In genomic region chr17:62986304-62986703, GRCm38 (mm10) we compare ENCODE assay signal across 19 mouse cellular contexts.
DNase-seq lines count a peak whose midpoint lies in the region; ATAC-seq and TF ChIP-seq lines count a peak whose summit lies in the region.
"Had no signal": no experiment of that assay in that cellular context is flagged by ENCODE, and none has a peak within 500 bp of the region (broad histone marks: within the 10 kb centered on the region; RNA-seq: fewer than 3 reads in every experiment).

No protein-coding gene starts in this region.

- peaks cover 9% of the 10 kb centered on the region; the same call in 1 of the 2 replicates for H3K4me1 ChIP-seq in heart, embryonic 10.5 days
- H3K4me1 ChIP-seq in heart, embryonic 11.5 days (ENCODE audit: control insufficient read depth, insufficient read depth, low read length), result no peaks in the 10 kb centered on the region
- H3K4me1 ChIP-seq: embryonic facial prominence, embryonic 12.5 days; forebrain, embryonic 15.5 days; intestine, embryonic 15.5 days had no signal

- no peak overlapping the region for H3K9ac ChIP-seq in heart, embryonic 11.5 days (ENCODE audit: low read depth, low read length)
- H3K9ac ChIP-seq: embryonic facial prominence, embryonic 12.5 days; forebrain, embryonic 15.5 days; heart, embryonic 13.5 days; hindbrain, embryonic 14.5 days; intestine, embryonic 15.5 days had no signal

- DNase-seq in gastrocnemius, adult 2 months, result peak; percentile 46
- DNase-seq in gastrocnemius, postnatal 4 days (ENCODE audit: low spot score in 2 of 2), result no peak
- no peak for DNase-seq in heart, embryonic 10.5 days (ENCODE audit: low spot score)
- DNase-seq in cerebellum, adult 9-10 months, result no peak
- no peak for DNase-seq in left cerebral cortex, adult 11 months (ENCODE audit: low spot score)
- DNase-seq: adrenal gland, adult 2 months; adrenal gland, postnatal 25 days; cerebellum, adult 2 months; cerebellum, postnatal 14 days; gastrocnemius, postnatal 25 days; kidney, adult 18-20 months had no signal

- H3K36me3 ChIP-seq in heart, embryonic 10.5 days, result no peaks in the 10 kb centered on the region
- H3K36me3 ChIP-seq in heart, embryonic 11.5 days (ENCODE audit: control insufficient read depth, insufficient read depth, low read length), result no peaks in the 10 kb centered on the region
- H3K36me3 ChIP-seq: embryonic facial prominence, embryonic 12.5 days; forebrain, embryonic 15.5 days; heart, embryonic 13.5 days; hindbrain, embryonic 10.5 days; intestine, embryonic 15.5 days had no signal

- no peak overlapping the region for H3K4me2 ChIP-seq in heart, embryonic 11.5 days
- H3K4me2 ChIP-seq: embryonic facial prominence, embryonic 12.5 days; forebrain, embryonic 15.5 days; heart, embryonic 13.5 days; hindbrain, embryonic 14.5 days; intestine, embryonic 15.5 days had no signal

- H3K27ac ChIP-seq in gastrocnemius, adult 2 months, result peak overlapping the region; percentile 53
- H3K27ac ChIP-seq in heart, embryonic 10.5 days, result 0 out of 2 replicates have a peak overlapping the region, but pooled peaks have one; percentile 42
- H3K27ac ChIP-seq in heart, embryonic 11.5 days (ENCODE audit: low read depth, low read length), result no peak overlapping the region
- H3K27ac ChIP-seq: embryonic facial prominence, embryonic 12.5 days; forebrain, embryonic 15.5 days; heart, embryonic 13.5 days; hindbrain, embryonic 10.5 days; hindbrain, embryonic 14.5 days; intestine, embryonic 15.5 days had no signal

- no peak for ATAC-seq in heart, embryonic 11.5 days (replicated peaks; ENCODE audit: insufficient number of reproducible peaks, low FRiP score, low TSS enrichment)
- ATAC-seq in megakaryocyte, adult 5-6 weeks (ENCODE audit: poor library complexity, severe bottlenecking), result peak; percentile 35; the same call in 1 of the 2 replicates
- ATAC-seq: forebrain, embryonic 15.5 days; intestine, embryonic 15.5 days had no signal

- no peaks in the 10 kb centered on the region for H3K27me3 ChIP-seq in heart, embryonic 10.5 days (ENCODE audit: insufficient read depth, poor library complexity, severe bottlenecking)
- H3K27me3 ChIP-seq in heart, embryonic 11.5 days (ENCODE audit: control insufficient read depth, insufficient read depth, low read length), result no peaks in the 10 kb centered on the region
- H3K27me3 ChIP-seq: embryonic facial prominence, embryonic 12.5 days; forebrain, embryonic 15.5 days; heart, embryonic 13.5 days; intestine, embryonic 15.5 days had no signal

- intact Hi-C loops in gastrocnemius, adult 2 months (cut with DNase I), result no loop called here

- WGBS in heart, embryonic 10.5 days, result 47% methylated on average over 6 of the region's 6 CpGs
- WGBS in heart, embryonic 11.5 days (ENCODE audit: insufficient replicate concordance), result 50% methylated on average over 6 of the region's 6 CpGs

- H3K9me3 ChIP-seq in heart, embryonic 10.5 days, result no peaks in the 10 kb centered on the region
- no peaks in the 10 kb centered on the region for H3K9me3 ChIP-seq in heart, embryonic 11.5 days (replicated peaks; ENCODE audit: control insufficient read depth, low read length)
- H3K9me3 ChIP-seq: embryonic facial prominence, embryonic 12.5 days; forebrain, embryonic 15.5 days; intestine, embryonic 15.5 days had no signal

- no peak for TF ChIP-seq CTCF in gastrocnemius, adult 2 months (IDR thresholded peaks at IDR 0.05)

- no peak overlapping the region for H3K4me3 ChIP-seq in gastrocnemius, adult 2 months
- no peak overlapping the region for H3K4me3 ChIP-seq in heart, embryonic 10.5 days
- H3K4me3 ChIP-seq in heart, embryonic 11.5 days (ENCODE audit: low read depth, low read length), result no peak overlapping the region
- H3K4me3 ChIP-seq: embryonic facial prominence, embryonic 12.5 days; forebrain, embryonic 15.5 days; heart, embryonic 13.5 days; hindbrain, embryonic 10.5 days; intestine, embryonic 15.5 days had no signal
